Mouse (Mus musculus): ENCODE measurements at regions not wholly inside any gene's neighbourhood (a gene's known extent, or its start where the extent isn't known, plus 50 kb on each side); places are given as distances from the start of the nearest gene placed in this dataset.

DNA sequence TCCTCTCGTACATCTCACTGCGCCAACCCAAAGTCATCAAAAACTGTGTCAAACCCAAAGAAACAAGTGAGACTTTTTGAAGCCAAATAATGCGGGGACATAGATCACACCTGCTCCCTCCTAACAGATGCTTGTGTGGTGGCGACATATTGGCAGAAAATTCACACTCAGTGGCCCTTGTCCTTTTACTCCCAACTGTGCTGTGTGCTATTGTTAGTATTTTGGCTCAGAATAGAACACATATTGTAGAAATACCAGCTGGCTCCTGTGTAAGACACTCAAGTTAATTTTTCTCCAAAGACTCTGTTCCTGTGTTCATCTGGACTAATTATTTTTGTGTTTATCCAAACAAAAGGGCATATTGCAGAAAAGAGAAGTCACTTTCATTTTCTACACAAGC lies 487.2 kb downstream of the Epha4 start:
- Histone ChIP-seq H3K4me3 (replicated peaks in 1 of 3; ENCODE audit: low read depth in 2 of 3, low read length in 2 of 3, poor library complexity in 1 of 3) (no peak overlapping the region), H3K4me1 (ENCODE audit: control insufficient read depth in 1 of 2, insufficient read depth in 2 of 2) (no peaks in the 10 kb centered on the region), H3K27ac (ENCODE audit: insufficient read depth, low read depth) (no peak overlapping the region), H3K9ac (ENCODE audit: insufficient read depth, low read depth) (no peak overlapping the region), H3K79me2 (replicated peaks; ENCODE audit: control insufficient read depth, extremely low read depth, insufficient read depth, poor library complexity, severe bottlenecking) (no peaks in the 10 kb centered on the region), H3K27me3 (replicated peaks) (no peaks in the 10 kb centered on the region), H3K36me3 (replicated peaks in 1 of 2; ENCODE audit: control insufficient read depth in 1 of 2, insufficient read depth in 1 of 2, low read length in 1 of 2) (no peaks in the 10 kb centered on the region), H3K4me2 (ENCODE audit: insufficient read depth, low read depth, poor library complexity, severe bottlenecking) (no peak overlapping the region), H3K9me3 (replicated peaks; ENCODE audit: low read length) (no peaks in the 10 kb centered on the region)
- in situ Hi-C loops (cut with MboI; ENCODE audit: low pct_ligation_motif_present, low pct_unique_long_range_greater_than_20kb, low sequenced_read_pairs) (no loop called here), dilution Hi-C loops (cut with MboI; ENCODE audit: extremely low pct_ligation_motif_present, extremely low pct_unique_long_range_greater_than_20kb, low sequenced_read_pairs) (no loop called here)
- no peak for TF ChIP-seq CTCF (conservative IDR thresholded peaks at IDR 0.05 in 1 of 2, IDR thresholded peaks at IDR 0.05 in 1 of 2; ENCODE audit: low read depth in 2 of 2, low read length in 2 of 2)
- no peak for TF ChIP-seq ZC3H11A (IDR thresholded peaks at IDR 0.05; ENCODE audit: low read depth, low read length)
- no peak for TF ChIP-seq POLR2AphosphoS2 (IDR thresholded peaks at IDR 0.05; ENCODE audit: low read depth, low read length)
- TF ChIP-seq MYC (IDR thresholded peaks at IDR 0.05; ENCODE audit: low read depth, low read length), result no peak
- no peak for TF ChIP-seq ZMIZ1 (IDR thresholded peaks at IDR 0.05; ENCODE audit: low read depth, low read length)
- no peak for TF ChIP-seq CHD1 (IDR thresholded peaks at IDR 0.05; ENCODE audit: low read depth, low read length)
- DNase-seq (ENCODE audit: extremely low read depth), result no peak

DNA sequence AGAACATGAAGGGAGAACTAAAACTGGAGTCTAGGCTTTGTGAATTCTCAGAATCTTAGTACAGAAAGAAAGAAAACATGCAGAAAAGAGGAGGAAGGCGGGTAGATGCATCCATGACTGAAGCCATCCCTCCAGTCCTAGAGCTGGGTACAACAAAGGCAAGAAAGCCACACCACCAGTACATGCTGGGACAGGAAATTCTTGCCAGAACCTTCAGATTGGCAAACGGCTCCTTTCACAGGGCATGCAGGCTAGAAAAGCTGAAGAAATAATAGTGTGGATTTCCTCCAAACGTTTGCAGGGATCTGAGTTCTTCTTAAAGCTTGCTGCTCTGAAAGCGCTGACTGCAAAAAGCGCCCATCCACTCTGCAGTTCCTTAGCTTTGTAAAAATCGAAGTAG lies 486.7 kb downstream of the Epha4 start:
- dilution Hi-C loops (cut with MboI; ENCODE audit: extremely low pct_ligation_motif_present, extremely low pct_unique_long_range_greater_than_20kb, low sequenced_read_pairs) (no loop called here), in situ Hi-C loops (cut with MboI; ENCODE audit: low pct_ligation_motif_present, low pct_unique_long_range_greater_than_20kb, low sequenced_read_pairs) (no loop called here)
- DNase-seq (ENCODE audit: extremely low read depth), result no peak

DNA sequence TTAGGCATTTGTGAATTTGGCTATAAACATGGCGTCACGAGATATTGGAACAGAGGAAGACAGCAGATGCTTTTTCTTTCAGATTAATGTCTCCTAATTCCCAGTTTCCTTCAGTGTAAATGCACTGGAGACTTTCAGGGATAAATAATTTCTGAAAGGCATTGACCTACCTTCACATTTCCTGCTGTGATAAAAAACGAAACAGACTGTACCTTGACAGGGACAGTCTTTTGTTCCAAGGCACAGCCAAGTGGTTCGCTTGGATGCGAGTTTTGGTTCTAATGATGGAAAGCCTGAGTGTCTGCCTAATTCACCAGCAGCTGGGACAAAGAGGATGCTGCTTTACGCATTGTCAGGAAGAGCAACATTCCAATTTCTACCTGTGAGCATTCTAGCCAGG lies 485.8 kb downstream of the Epha4 start:
- Histone ChIP-seq H3K27me3 (replicated peaks) (no peaks in the 10 kb centered on the region), H3K4me3 (replicated peaks in 1 of 3; ENCODE audit: low read depth in 2 of 3, low read length in 2 of 3, poor library complexity in 1 of 3) (no peak overlapping the region), H3K27ac (ENCODE audit: insufficient read depth, low read depth) (no peak overlapping the region), H3K4me1 (ENCODE audit: control insufficient read depth in 1 of 2, insufficient read depth in 2 of 2) (no peaks in the 10 kb centered on the region), H3K9ac (ENCODE audit: insufficient read depth, low read depth) (no peak overlapping the region), H3K4me2 (ENCODE audit: insufficient read depth, low read depth, poor library complexity, severe bottlenecking) (no peak overlapping the region), H3K79me2 (replicated peaks; ENCODE audit: control insufficient read depth, extremely low read depth, insufficient read depth, poor library complexity, severe bottlenecking) (no peaks in the 10 kb centered on the region), H3K9me3 (replicated peaks; ENCODE audit: low read length) (no peaks in the 10 kb centered on the region), H3K36me3 (replicated peaks in 1 of 2; ENCODE audit: control insufficient read depth in 1 of 2, insufficient read depth in 1 of 2, low read length in 1 of 2) (no peaks in the 10 kb centered on the region)
- in situ Hi-C loops (cut with MboI; ENCODE audit: low pct_ligation_motif_present, low pct_unique_long_range_greater_than_20kb, low sequenced_read_pairs) (no loop called here), dilution Hi-C loops (cut with MboI; ENCODE audit: extremely low pct_ligation_motif_present, extremely low pct_unique_long_range_greater_than_20kb, low sequenced_read_pairs) (no loop called here)
- TF ChIP-seq CTCF (conservative IDR thresholded peaks at IDR 0.05 in 1 of 2, IDR thresholded peaks at IDR 0.05 in 1 of 2; ENCODE audit: low read depth in 2 of 2, low read length in 2 of 2) (no peak), ZC3H11A (IDR thresholded peaks at IDR 0.05; ENCODE audit: low read depth, low read length) (no peak), POLR2A (IDR thresholded peaks at IDR 0.05; ENCODE audit: low read depth, low read length) (no peak)
- DNase-seq (ENCODE audit: extremely low read depth), result no peak

More for the DNA sequence above, 486.7 kb downstream of the Epha4 start:
- Histone ChIP-seq H3K4me1 (ENCODE audit: control insufficient read depth in 1 of 2, insufficient read depth in 2 of 2) (no peaks in the 10 kb centered on the region), H3K4me2 (ENCODE audit: insufficient read depth, low read depth, poor library complexity, severe bottlenecking) (no peak overlapping the region), H3K36me3 (replicated peaks in 1 of 2; ENCODE audit: control insufficient read depth in 1 of 2, insufficient read depth in 1 of 2, low read length in 1 of 2) (no peaks in the 10 kb centered on the region), H3K79me2 (replicated peaks; ENCODE audit: control insufficient read depth, extremely low read depth, insufficient read depth, poor library complexity, severe bottlenecking) (no peaks in the 10 kb centered on the region), H3K27me3 (replicated peaks) (no peaks in the 10 kb centered on the region), H3K27ac (ENCODE audit: insufficient read depth, low read depth) (no peak overlapping the region), H3K9me3 (replicated peaks; ENCODE audit: low read length) (no peaks in the 10 kb centered on the region), H3K4me3 (replicated peaks in 1 of 3; ENCODE audit: low read depth in 2 of 3, low read length in 2 of 3, poor library complexity in 1 of 3) (no peak overlapping the region), H3K9ac (ENCODE audit: insufficient read depth, low read depth) (no peak overlapping the region)
- no peak for TF ChIP-seq BHLHE40 (IDR thresholded peaks at IDR 0.05; ENCODE audit: low read depth, low read length)
- no peak for TF ChIP-seq ETS1 (conservative IDR thresholded peaks at IDR 0.05; ENCODE audit: low read depth, low read length)
- TF ChIP-seq JUND (conservative IDR thresholded peaks at IDR 0.05; ENCODE audit: low read depth, low read length), result no peak
- TF ChIP-seq CHD2 (IDR thresholded peaks at IDR 0.05; ENCODE audit: low read length), result no peak
- no peak for TF ChIP-seq SMC3 (IDR thresholded peaks at IDR 0.05; ENCODE audit: low read depth, low read length)
- TF ChIP-seq POLR2A (IDR thresholded peaks at IDR 0.05; ENCODE audit: low read depth, low read length), result no peak
- no peak for TF ChIP-seq ZKSCAN1 (IDR thresholded peaks at IDR 0.05; ENCODE audit: borderline replicate concordance, low read depth, low read length)
- TF ChIP-seq PAX5 (IDR thresholded peaks at IDR 0.05; ENCODE audit: low read length), result no peak
- no peak for TF ChIP-seq EP300 (IDR thresholded peaks at IDR 0.05; ENCODE audit: low read length)
- TF ChIP-seq TCF12 (IDR thresholded peaks at IDR 0.05; ENCODE audit: low read depth, low read length), result no peak
- TF ChIP-seq MAFK (IDR thresholded peaks at IDR 0.05; ENCODE audit: insufficient replicate concordance, low read length), result no peak

Measured in CH12.LX (cell line).